Mouse (Mus musculus) CD4-positive helper T cell, adult 2 months (primary cell): ENCODE results near the gene Zeb2.
"Not testable (repeated sequence)": the region's sequence is repeated elsewhere in the genome, so short reads cannot be mapped to it uniquely, and the experiment has no call there.

Experiments
- DNase-seq: peaks from one replicate; pipeline ENCODE4 v3.0.0-alpha.2; 2012; ENCODE audit warnings: low read depth, missing footprints, low spot score

Gene Zeb2

DNA sequence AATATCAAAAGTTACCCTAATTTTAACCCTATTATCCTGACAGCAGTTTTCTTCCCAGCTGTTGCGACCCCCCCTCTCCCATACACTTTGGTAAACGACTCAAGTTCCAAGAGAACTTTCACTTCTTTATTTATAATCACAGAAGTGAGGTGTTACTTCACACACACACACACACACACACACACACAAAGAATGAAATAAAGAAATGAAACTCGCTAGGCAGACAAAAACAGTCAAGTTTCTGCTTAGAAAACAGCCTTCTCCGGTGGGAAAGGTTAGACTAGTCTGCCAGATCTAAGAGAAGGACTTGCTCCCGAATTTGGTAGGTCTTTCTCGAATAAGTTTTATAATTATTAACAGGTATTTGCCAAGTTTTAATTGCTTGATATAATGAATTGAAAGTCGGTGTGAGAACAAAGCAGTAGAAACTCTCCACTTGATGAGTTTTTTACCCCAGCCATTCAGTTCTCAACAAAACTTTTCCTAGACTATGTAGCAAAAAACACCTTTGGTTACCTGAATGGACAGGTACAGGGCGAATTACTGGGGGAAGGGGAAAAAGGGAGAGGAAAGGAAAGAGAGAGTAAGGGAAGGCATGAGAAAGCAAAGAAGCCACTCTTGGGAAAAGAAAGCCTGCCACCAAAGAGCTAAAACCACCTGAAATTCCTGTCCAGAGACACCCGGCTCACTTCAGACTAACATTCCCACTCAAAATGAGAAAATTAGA is 5.0 kb downstream of the Zeb2 start:
- no peak for DNase-seq

DNA sequence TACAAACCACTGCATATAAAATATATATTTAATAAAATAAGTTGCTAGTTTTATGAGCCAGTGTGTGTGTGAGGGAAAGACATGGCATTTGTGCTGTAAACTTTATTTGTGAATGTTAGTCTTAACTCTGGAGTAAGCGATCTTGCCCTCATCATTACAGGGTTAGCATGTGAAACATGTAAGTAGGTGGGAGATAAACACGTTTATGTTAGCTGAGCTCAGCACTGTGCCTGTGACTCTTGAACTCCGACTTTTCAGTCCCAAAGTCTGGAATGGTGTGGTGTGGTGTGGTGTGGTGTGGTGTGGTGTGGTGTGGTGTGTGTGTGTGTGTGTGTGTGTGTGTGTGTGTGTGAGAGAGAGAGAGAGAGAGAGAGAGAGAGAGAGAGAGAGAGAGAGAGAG is 5.6 kb downstream of the Zeb2 start:
- DNase-seq: not testable (repeated sequence)

DNA sequence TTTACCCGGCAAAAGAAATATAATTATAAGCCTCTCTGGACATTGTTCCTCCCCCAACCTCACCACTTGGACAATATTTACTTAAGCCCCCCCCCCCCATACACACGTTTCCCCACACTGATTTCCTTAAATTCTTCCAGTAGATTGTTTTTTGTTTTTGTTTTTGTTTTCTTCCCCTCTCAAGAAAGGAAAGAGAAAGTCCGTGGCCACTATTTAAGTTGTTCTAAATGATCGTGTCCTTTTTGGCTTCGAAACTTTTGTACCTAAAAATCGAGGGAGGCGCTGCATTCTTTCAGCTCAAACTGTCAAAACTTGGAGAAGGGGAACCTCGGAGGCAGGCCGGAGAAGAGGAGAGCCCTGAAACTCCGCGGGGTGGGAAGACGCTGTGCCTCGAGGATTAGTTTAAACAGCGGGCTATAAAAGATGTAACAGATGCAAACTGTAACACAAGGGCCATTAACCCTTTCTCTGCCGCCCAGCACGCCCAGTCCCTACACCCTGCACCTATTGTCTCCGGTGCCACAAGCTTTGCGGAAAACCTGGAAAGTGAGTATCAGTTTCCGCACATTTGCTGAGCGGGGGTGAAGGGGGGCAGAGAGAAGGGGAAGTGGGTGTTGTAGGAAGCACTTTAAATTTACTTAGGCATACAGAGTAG is 6.3 kb downstream of the Zeb2 start:
- DNase-seq: peak; percentile 22

DNA sequence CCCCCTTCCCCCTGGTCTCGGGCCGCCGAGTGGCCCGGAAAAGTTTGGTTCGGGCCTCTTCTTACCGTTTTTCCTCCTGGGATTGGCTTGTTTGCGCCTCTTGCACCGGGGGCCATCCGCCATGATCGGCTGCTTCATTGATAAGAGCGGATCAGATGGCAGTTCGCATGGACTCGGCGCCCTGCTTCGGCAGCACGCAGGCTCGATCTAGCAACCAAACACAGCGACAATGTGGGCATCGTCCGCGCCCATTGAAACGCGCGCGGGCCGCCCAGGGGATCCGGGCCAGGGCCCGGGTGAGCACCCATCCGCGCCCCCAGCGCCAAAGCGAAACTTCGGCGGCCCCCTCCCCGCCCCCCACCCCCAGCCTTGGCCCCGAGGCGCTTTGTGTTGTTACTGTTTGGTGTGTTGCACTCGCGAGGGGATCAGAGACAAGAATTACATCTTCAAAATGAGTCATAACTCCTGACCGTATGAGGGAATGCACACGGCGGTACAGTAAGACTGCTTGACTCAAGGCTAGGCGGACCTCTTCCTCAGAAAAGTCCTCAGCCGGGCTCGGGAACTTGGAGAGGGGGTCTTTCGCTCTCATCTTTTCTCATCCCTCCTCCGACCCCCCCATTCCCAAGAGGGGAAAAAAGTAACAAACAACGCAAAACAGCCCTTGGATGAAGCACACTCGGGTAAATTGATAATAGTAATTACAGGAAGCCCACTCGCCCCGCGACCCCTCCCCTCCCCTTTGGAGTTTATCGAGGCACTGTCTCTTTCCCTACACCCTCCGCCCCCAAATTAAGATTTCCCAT is 7.0 kb downstream of the Zeb2 start:
- DNase-seq: peak; percentile 62

DNA sequence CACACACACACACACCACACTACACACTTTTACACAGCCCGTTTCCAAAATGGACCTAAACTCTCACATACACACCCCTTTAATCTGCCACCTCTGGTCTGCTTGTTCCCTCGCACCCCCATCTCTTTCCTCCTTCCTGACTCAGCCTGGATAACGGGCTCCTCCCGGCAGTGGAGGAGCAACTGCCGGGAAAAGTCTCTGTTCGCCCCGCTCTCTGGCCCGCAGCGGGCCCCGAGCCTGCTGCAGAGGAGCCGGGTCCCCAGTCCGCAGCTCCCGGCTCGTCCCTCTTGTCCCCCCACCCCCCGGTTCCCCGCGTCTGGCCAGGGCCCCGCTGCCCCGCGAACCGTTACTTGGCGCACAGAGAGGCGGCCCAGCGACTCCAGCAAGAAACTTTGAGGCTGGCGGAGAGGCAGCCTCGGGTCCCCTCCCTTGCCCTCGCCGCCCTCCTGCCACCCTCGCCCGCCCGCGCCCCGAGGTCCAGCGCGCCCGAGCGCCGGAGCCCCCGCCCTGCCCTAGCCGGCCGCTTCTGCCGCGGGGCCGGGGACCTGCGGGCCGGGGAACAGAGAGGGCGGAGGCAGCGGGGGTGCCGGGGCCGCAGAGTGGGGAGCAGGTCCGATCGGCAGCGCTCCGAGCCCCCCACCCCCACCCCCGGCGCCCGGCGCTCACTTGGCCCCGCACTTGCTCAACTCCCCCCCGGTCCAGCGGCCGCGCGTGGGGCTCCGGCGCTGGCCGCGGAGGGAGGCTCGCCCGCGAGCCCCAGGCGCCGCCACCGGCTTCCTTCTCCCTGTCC is 7.8 kb downstream of the Zeb2 start:
- DNase-seq: peak; percentile 18

DNA sequence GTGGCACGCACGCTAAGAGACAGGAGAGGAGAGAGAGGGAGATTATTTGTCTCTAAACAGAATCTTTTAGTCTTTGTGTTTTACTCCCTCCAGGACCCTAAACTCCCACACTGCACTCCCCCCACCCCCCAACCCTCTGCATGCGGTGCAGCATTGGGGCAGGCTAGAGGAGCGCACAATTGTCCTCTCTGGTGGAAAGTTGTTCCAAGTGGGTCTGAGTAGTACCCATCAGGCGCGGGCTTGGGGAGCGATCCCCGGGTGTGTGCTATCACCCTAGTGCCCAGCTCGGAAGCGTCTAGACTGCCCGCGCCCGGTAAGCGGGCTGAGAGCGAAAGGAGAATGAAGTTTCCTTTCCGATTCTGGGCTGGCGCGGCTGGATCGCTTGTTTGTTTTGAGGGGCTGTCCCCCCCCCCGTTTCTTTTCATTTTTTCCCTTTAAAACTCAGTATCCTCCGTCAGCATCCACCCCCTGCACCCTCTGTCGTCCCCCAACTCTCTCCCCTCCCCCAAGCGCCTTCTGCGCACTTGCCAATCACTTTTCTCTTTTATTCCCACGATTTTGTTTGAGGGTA is 8.6 kb downstream of the Zeb2 start:
- peak; percentile 38 for DNase-seq

DNA sequence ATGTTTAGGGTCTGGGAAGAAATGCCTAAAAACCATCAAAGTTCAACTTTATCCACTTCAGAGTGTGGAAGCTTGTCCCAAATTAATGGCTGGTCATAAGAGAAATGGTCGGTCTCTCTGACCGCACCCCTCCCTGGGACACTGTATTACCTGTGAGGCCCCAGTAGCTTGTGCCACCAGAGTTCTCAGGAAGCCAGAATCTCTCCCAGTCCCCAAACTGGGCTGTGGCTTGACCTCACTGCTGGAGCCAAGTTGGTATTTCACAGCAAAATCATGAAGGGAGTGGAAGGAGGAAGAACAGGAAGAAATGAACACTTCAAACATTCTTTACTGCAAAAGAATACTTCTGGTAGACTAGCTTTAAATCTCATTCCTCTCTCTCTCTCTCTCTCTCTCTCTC is 9.6 kb downstream of the Zeb2 start:
- no peak for DNase-seq

DNA sequence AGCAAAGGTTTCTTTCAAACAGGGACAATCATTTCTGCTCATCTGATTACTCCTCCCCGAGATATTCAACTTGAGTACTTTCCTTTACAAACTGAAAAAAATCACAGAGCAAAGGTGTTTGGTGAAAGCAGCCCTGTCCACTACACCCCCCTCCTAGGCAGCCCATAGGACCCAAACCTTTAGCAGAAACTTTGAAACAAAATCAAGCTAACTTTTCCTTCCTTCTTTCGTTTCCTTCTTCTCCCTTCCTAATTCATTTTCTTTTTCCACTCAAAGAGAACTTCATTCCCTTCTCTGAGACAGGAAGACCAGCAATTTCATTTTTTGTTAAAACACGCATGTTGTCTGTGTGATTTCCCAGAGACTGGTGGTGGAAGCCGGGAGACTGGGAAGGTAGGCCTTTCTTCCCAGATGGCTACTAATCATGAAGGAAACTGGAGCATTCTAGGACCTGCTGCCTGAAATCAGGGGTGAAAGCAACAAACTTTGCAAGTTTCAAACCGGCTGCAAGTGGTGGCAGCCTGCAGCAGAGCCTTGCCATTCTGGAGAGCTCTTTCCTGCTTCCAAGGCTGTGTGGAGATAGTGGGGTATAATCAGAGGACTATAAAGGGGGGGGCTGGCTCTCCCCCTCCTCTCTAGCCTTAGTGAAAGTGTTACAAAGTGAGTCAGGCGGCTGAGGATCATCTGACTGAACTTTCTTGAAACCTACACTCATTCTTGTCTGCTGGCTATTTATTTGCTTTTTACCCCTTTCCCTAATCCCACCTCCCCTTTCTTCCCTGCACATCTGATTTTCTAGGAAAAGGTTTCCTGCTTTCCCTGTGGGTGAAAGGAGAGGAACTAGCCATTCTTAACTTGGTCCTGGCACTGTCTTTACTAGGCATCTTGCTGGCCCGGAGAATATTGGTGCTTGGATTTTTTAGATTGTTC is 11.0 kb downstream of the Zeb2 start:
- DNase-seq: no peak

DNA sequence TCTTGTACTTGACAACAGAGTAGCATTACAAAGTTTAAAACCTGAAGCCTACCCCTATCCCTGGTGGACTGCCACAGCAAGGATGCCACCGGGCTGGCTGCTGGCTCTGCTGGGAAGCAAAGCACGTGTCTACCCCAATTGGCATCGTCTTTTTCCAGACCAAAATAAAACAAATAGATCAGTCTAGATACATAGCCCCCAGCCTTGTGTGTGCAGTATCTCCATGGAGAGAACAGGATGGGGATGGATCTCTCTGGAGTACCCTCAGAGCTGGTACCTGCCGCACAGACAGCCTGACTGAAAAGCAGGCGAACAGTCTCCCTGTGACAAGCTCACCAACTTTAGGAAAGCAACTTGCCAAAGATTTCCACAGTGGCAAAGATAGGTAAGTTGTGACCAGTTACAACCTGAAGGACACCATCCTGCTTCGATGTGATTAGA is 11.9 kb downstream of the Zeb2 start:
- no peak for DNase-seq

DNA sequence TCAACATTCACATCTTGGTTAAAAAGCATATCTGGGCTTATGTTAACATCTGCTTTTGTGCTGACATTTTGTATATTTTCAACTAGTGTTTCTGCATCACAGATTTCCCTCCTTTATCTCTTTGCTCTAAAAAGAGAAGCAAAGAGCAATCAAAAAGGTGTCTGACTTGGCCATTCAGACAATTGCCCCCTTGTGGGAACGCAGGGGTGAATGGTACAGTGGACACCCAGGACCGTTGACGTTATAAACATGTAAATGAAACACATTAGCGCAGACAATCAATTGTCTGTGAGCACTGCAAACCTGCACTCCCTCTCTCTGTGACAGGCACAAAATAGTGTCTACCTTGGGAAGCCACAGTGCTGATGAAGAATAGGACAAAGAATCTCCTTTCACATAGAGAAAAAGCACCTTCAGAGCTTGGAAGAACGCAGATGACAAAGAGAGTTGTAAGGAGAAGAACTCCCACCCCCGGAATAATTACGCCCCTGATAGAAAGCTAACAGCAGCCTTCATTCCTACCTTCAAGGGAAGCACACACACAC is 12.6 kb downstream of the Zeb2 start:
- DNase-seq: no peak

DNA sequence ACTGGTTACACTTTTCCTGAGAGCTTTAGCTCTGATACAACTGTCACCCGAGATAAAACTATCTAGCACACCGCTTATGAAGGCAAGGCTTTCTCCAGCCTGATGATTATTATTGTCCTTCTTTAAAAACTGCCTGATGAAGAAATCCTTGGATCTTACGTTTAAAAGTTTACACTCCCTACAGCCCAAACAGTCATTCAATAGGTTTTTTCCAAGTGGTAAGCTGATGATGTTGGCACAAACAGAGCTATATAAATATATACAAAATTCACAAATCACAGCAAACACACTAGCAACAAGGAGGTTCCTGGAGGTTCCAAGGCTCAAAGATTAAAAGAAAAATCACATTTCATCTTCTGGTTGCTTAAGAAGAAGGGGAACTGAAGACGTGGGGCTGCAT is 13.1 kb downstream of the Zeb2 start:
- no peak for DNase-seq

DNA sequence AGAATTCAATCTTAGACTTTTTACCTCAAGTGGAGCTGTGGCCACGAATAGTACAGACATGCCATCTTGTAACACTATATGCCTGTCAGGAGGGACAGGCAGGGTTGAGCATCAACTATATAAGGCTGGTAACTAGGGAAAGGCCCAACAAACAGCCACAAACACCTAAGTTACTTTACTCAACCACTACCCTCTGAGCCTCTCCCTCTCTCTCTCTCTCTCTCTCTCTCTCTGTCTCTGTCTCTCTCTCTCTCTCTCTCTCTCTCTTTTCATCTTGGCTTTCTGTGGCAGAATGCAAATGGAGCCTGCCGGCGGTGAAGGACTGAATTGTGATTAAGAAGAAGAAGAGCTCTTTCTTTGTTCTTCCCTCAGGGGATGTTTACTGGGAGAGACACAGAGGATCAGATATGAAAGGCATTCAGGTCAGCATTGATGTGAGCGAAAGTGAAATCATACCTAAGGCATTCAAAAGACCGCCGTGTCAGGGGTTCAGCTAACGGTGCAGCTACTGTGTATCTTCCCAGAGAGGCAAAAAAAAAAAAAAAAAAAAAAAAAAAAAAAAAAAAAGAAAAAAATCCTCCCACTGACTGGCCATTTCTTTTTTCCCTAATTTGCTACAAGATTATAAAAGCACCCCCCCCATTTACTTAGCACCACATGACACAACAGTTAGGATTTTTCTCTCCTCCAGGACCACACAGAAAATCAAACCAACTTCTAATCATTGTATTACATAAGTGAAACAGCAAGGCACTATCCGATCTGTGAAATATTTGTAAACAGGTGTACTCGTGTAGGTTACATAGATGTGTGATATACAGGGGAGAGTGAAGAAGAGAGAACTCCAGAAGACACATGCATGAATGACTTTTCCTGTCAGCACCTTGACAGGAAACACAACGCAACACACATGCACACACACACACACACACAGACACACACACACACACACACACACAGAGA is 13.9 kb downstream of the Zeb2 start:
- peak; percentile 19 for DNase-seq

DNA sequence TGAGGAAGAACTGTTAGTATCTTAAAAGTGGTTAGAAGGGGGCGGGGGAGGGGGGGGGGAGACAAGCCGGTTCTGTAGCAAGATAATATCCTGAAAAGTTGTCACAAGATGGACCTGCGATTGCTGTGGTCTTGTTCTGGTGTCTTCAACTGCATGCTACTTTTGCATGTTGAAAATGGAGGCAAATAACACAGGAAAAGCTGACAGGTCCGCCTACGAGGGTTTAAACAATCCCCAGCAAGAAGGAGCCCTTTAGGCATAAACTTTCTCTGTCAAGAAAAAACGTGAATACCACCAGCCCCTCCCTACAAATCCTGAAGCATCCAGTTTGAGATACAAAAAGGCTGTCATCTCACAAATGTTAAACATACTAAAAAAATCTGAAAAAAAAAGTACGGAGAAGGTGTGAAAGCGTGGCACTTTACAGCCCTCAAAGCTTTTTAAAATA is 15.0 kb downstream of the Zeb2 start:
- no peak for DNase-seq

DNA sequence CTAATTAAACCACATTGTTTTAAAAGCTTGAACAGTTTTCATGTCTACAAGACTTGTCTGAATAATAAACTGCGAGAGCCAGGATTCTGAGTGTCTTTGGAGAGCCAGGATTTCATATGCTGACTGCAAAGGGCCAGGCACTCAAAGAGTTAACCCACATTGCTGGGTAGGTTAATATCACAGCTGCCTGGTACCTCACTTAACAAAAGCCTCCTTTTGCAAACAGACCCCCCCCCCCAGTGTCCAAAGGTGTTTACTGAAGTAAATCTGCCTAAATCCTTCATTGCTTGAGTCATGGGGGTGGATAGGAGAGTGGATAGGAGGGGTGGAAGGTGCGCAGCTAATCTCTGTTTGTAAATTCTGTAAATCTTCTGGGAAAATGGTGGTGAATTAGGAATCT is 15.6 kb downstream of the Zeb2 start:
- no peak for DNase-seq

DNA sequence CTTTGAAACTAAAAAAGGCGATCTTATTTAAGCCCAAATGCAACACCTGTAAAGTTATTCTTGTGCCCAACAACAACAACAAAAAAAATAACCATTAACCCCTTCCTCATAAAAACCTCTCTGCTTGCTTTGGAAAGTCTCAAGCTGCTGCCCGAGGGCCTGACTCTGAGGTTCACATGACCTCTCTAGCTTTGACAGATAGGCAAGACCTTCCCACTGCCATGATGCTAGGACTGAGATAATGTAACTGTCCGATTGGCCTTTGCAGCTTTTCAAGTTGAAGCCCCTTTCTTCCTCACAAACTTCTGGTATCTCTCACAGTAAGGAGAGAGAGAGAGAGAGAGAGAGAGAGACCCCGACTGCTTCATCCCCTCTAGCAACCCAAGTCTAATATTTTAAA is 16.2 kb downstream of the Zeb2 start:
- no peak for DNase-seq

DNA sequence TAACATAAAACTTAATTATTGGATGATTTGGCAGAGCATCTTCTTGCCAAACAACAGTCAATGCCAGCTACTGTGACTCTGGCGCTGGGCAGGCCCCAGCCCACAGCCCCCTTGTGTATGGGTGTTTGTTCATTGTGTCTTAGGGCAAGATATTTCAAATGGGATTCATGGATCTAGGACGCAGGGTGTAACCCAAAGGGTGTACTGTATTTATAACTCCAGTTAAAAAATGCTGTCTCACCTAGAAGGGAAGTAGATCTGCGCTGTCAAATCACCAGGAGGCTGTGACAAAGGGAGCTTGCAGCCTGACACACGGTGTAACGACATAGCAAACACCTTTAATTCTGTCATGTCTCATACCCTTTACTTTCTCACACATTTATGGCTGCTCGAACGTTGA is 16.6 kb downstream of the Zeb2 start:
- DNase-seq: no peak

DNA sequence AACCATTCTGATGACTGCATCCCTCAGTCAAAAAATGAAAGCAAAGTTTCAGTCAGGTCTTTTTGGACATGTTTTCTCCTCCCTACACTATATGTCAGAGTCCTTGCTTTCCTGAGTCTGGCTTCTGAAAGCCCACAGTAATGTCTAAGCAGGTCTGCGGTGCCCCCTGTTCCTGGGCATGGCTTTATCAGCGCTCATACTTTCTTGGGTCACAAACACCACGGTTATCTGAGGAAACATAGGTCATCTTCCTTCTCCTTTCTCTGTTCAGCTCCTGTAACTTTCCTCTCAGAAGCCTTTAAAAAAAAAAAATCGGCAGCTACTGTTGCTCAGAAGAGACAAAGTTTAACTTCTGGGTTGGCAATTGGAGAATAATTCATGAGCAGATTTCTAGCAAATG is 17.2 kb downstream of the Zeb2 start:
- DNase-seq: no peak

DNA sequence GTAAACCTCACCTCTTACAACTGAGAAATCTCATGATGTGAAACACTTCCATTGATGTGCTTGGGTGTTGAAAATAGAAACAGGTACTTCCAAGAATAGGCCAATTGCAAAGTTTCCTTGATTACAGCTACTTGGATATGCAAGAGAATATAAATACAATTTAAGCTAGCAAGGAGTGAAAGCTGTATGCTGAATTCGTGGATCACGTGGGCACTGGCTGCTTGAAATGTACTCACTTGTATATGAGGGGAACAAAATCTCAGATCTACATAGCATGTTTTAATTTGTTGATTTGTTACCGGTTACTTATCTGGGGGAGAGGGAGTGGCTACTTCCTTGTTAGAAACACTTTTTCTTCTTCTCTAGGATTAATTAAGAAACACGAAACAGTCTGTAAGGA is 18.1 kb downstream of the Zeb2 start:
- DNase-seq: no peak

DNA sequence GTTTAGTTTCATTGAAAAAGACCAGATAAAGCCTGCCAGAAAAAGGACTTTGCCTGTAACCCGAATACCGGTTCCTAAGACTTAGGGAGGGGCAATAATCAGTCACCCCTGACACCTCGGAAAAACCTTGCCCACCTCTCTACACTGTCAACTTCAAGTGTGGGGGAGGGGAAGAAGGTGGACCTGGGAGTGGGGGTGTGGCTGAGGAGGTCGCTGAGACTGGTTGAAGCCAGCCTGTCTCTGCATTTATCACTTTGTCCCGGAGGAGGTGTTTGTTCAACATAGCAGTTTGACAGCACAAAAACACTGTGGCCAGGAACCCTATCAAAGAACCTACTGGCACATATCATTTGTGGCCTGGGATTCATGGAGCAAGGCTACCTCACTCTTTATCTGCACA is 19.2 kb downstream of the Zeb2 start:
- no peak for DNase-seq
